Mouse (Mus musculus) brain, embryonic 14.5 days (tissue): ENCODE data around the gene Lce1b.

Experiments used
- CTCF ChIP-seq: fragments of 200-500 bp; IDR thresholded peaks from 2 replicates; pipeline ENCODE4 v1.5.1; 2012; ENCODE audit warnings: inconsistent platforms, mild to moderate bottlenecking, moderate library complexity, borderline replicate concordance; ENCODE audit not compliant: insufficient read depth, insufficient read length; ENCODE audit errors: extremely low read depth
- POLR2A ChIP-seq: fragments of 200-500 bp; IDR thresholded peaks from 2 replicates; pipeline ENCODE4 v1.6.1; 2012; ENCODE audit warnings: mild to moderate bottlenecking, inconsistent platforms, borderline replicate concordance; ENCODE audit not compliant: poor library complexity, insufficient read depth, insufficient read length, severe bottlenecking; ENCODE audit errors: extremely low read depth

GRCm38 (mm10) chr3:92691688-92692087, 35.0 kb upstream of the Lce1b start:
- TF ChIP-seq CTCF = no peak
- no peak for TF ChIP-seq POLR2A
